Mouse (Mus musculus): ENCODE data around the gene Zfp318. TPM values are rescaled to one million over a fixed set of nuclear protein-coding genes. Genes with fewer than 3 reads are reported as not detected.

Zfp318 gene
- polyA plus RNA-seq, 1 experiment: 26.2 TPM

DNA sequence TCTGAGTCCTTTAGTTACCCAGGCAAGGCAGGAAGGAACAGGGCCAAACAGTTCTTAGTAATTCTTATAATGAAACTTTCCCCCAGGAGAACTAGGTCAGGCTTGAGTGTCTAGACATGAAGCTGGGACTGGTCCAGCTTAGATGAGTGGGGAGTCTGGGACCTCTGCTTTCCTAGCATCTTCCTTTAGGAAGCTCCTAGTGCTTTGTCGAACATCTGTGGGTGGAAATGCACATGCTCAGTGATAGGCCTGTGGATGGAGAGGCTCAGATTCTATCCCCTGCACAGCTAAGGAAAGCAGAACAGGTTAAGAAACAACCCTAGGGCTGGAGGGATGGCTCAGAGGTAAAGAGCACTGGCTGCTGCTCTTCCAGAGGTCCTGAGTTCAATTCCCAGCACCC, 11.1 kb downstream of the Zfp318 start:
- TF ChIP-seq CTCF (IDR thresholded peaks at IDR 0.05; ENCODE audit: low read depth, low read length) (no peak), POLR2A (IDR thresholded peaks at IDR 0.05; ENCODE audit: borderline replicate concordance, low read depth, low read length) (no peak)
- Histone ChIP-seq H3K27ac (ENCODE audit: insufficient read depth, low read depth, low read length) (no peak overlapping the region), H3K4me1 (ENCODE audit: control insufficient read depth, insufficient read depth, low read length) (peaks cover 4% of the 10 kb centered on the region; the same call in 1 of the 2 replicates), H3K4me3 (ENCODE audit: insufficient read depth, low read length) (no peak overlapping the region)

DNA sequence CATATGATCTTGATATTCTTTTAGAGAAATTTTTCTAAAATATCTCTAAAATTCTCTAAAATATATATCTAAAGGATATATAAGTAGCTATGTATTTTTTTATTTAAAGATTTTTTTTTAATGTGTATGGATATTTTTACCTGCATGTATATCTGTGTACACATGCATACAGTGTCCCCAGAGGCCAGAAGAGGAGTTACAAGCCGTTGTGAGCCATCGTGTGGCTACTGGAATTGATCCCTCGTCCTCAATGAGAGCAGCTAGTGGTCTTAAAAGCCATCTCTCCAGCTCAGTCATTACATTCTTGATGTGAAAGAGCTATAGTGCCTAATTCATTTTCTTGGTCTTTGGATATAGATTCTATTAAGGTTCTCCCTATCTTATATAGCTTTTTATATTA, 24.9 kb downstream of the Zfp318 start:
- H3K4me1 ChIP-seq (ENCODE audit: control insufficient read depth, insufficient read depth, low read length): no peaks in the 10 kb centered on the region
- no peak for TF ChIP-seq POLR2A (IDR thresholded peaks at IDR 0.05; ENCODE audit: borderline replicate concordance, low read depth, low read length)
- TF ChIP-seq CTCF (IDR thresholded peaks at IDR 0.05; ENCODE audit: low read depth, low read length): no peak
- no peak overlapping the region for H3K4me3 ChIP-seq (ENCODE audit: insufficient read depth, low read length)
- no peak overlapping the region for H3K27ac ChIP-seq (ENCODE audit: insufficient read depth, low read depth, low read length)

DNA sequence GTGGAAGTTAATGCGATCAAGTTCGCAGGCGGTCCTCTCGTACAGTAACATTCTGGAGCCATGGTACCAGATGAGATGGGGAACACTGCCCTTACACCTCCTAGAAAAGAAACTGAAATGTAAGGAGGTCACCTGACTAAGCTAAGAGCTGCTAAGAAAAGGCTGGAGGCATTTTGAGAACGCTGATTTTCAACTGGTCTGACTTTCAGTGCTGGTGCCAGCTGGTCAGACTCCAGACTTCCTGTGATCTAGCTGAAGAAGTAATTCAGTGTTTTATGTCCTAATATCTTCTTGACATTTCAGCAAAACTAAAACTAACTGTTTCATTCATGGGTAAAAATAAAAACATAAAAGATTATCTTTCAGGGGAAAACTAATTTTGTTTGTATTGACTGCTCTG, 35.1 kb downstream of the Zfp318 start:
- no peak for TF ChIP-seq POLR2A (IDR thresholded peaks at IDR 0.05; ENCODE audit: borderline replicate concordance, low read depth, low read length)
- TF ChIP-seq CTCF (IDR thresholded peaks at IDR 0.05; ENCODE audit: low read depth, low read length): no peak

DNA sequence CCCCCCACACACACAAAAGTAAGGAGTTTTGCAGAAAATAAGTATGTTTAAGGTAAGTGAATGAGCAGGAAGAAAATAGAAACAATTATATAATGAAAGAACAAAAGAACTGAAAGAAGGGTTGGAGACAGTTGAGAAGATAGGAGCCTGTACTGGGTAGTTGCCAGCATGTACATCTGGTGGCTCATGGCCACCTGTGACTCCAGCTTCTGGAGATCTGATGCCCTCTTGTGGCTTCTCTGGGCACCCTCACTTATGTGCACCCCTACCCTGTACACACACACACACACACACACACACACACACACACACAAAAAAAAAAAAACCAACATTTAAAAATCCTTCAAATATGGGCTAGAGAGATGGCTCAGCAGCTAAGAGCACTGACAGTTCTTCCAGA, 36.2 kb downstream of the Zfp318 start:
- H3K4me3 ChIP-seq (ENCODE audit: insufficient read depth, low read length): no peak overlapping the region
- H3K27ac ChIP-seq (ENCODE audit: insufficient read depth, low read depth, low read length): no peak overlapping the region
- TF ChIP-seq CTCF (IDR thresholded peaks at IDR 0.05; ENCODE audit: low read depth, low read length): no peak
- no peak for TF ChIP-seq POLR2A (IDR thresholded peaks at IDR 0.05; ENCODE audit: borderline replicate concordance, low read depth, low read length)
- H3K4me1 ChIP-seq (ENCODE audit: control insufficient read depth, insufficient read depth, low read length): no peaks in the 10 kb centered on the region

More for the DNA sequence above, 35.1 kb downstream of the Zfp318 start:
- no peak overlapping the region for H3K4me3 ChIP-seq (ENCODE audit: insufficient read depth, low read length)
- no peaks in the 10 kb centered on the region for H3K4me1 ChIP-seq (ENCODE audit: control insufficient read depth, insufficient read depth, low read length)
- H3K27ac ChIP-seq (ENCODE audit: insufficient read depth, low read depth, low read length): no peak overlapping the region

DNA sequence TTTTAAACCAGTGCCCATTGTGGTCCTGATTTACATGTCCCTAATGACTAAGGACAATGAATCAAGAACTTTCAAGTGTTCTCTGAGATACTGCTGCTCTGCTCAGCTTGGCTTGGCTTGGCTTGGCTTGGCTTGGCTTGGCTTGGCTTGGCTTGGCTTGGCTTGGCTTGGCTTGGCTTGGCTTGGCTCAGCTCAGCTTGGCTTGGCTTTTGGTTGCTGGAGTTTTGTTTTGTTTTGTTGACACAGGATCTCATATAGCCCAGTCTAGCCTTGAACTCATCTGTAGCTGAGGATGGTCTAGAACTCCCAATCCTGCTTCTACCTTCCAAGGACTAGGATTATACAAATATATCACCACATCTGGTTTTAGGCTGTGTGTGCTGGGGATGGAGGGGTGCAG, 43.0 kb downstream of the Zfp318 start:
- H3K27ac ChIP-seq (ENCODE audit: insufficient read depth, low read depth, low read length): no peak overlapping the region
- no peak overlapping the region for H3K4me3 ChIP-seq (ENCODE audit: insufficient read depth, low read length)
- H3K4me1 ChIP-seq (ENCODE audit: control insufficient read depth, insufficient read depth, low read length): peaks cover 3% of the 10 kb centered on the region; the same call in 1 of the 2 replicates
- no peak for TF ChIP-seq POLR2A (IDR thresholded peaks at IDR 0.05; ENCODE audit: borderline replicate concordance, low read depth, low read length)
- no peak for TF ChIP-seq CTCF (IDR thresholded peaks at IDR 0.05; ENCODE audit: low read depth, low read length)

DNA sequence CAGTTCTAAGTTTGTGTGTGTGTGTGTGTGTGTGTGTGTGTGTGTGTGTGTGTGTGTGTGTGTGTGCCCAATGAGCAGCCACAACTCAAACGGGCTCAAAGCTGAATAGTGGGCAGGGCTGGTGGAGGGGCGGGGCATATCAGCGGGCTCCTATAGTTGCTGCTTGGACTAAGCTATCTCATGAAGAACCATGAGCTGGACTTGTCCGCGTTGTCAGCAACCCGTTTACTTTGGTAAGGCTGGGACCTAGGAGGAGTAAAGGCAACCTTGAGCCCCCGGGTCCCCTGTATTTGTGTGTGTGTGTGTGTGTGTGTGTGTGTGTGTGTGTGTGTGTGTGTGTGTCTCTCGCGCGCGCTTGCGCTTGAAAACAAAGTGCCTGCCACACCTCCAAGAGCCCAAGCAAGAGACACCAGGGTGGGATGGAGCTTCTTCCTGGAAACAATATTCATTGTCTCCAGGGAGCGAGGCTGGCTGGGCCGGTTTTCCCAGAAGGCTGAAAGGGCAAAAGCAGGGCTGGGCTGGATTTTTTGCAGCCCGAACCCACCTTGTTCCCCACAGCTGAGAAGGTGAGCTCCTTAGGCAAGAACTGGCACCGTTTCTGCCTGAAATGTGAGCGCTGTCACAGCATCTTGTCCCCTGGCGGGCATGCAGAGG, 45.4 kb downstream of the Zfp318 start, which contains the start of gene Crip3:
Crip3 (plus strand) TSS at position 166 of the 654 bp plus-strand sequence.
- H3K4me3 ChIP-seq (ENCODE audit: insufficient read depth, low read length): peak within 1 kb of the TSS; percentile 20
- no peak within 1 kb of the TSS for H3K27ac ChIP-seq (ENCODE audit: insufficient read depth, low read depth, low read length)
- TF ChIP-seq POLR2A (IDR thresholded peaks at IDR 0.05; ENCODE audit: borderline replicate concordance, low read depth, low read length) (no peak), CTCF (IDR thresholded peaks at IDR 0.05; ENCODE audit: low read depth, low read length) (no peak)
- peaks cover 7% of the 10 kb centered on the region for H3K4me1 ChIP-seq (ENCODE audit: control insufficient read depth, insufficient read depth, low read length)

DNA sequence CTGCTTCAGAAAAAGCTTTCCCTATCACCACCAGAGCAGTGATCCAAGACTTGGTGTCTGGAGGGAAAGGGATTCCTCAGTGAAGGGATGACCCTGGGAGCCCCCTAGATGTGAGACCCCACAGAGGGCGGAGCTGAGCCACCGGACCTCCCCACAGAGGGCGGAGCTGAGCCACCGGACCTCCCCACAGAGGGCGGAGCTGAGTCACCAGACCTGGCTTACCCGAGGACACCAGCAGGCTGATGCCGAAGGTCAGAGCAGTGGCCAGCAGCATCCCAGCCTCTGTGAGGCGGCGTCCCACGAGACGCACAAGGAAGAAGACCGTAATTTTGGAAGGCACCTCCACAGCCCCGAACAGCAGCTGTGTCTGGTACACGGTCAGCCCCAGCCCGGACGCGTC, 50.1 kb downstream of the Zfp318 start:
- Histone ChIP-seq H3K4me1 (ENCODE audit: control insufficient read depth, insufficient read depth, low read length) (peaks cover 7% of the 10 kb centered on the region), H3K27ac (ENCODE audit: insufficient read depth, low read depth, low read length) (no peak overlapping the region), H3K4me3 (ENCODE audit: insufficient read depth, low read length) (peak overlapping the region; percentile 17; the same call in 1 of the 2 replicates)
- no peak for TF ChIP-seq POLR2A (IDR thresholded peaks at IDR 0.05; ENCODE audit: borderline replicate concordance, low read depth, low read length)
- no peak for TF ChIP-seq CTCF (IDR thresholded peaks at IDR 0.05; ENCODE audit: low read depth, low read length)

DNA sequence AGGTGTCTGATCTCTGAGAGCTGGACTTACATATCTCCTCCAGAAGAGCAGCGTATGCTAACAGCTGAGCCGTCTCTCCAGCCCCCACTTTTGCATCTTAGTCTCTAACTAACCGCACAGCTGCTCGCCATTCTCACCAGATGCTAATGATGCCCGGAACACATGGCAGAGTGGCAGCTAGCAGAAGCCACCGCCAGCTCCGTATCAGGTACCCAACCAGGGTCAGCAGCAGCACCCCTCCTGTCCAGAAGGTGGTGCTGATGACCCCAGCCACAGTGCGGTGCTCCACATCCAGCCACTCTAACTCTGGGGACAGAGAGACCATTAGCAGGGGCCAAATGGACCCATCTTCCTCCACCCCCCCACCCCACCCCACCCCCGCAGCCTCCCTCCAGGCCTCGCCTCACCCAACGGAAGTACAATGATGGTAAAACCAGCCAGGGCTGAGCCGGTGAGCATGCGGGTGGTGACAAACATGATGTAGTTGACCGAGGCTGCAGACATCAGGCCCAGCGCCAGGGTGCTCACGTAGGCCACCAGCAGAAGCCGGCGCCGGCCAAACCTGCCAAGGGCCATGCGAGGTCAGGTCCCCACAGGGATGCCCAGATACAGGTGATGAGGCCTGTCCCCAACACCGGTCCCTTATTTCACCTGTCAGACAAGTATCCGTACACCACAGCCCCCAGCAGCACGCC, 53.3 kb downstream of the Zfp318 start:
- Histone ChIP-seq H3K27ac (ENCODE audit: insufficient read depth, low read depth, low read length) (no peak overlapping the region), H3K4me1 (ENCODE audit: control insufficient read depth, insufficient read depth, low read length) (peaks cover 2% of the 10 kb centered on the region), H3K4me3 (ENCODE audit: insufficient read depth, low read length) (no peak overlapping the region)
- no peak for TF ChIP-seq POLR2A (IDR thresholded peaks at IDR 0.05; ENCODE audit: borderline replicate concordance, low read depth, low read length)
- TF ChIP-seq CTCF (IDR thresholded peaks at IDR 0.05; ENCODE audit: low read depth, low read length): no peak

DNA sequence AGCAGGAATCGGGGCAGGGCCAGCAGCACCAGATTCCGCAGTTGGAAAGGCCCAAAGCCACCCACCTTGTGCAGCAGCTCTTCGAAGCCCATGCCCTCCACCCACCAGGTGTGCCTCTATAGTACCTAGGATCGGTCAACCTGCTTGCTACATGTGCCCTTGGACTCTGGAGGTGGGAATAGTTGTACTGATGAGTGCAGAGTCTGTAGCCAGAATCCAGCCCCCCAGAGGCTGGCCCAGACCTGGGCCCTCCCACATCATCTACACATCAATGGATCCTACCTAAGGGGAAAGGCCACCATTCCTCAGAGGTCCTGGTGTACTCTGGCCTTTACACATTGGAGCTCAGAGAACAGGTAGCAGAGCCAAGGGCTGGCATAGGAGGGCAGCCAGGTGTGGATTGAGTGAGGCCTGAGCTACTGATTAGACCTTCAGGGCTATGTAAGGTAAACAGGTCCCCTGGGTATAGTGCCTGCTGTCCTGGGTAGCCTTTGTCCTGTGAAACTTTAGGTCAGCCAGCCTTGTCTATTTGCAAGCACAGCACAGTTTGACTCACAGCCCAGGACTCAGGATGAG, 54.9 kb downstream of the Zfp318 start, which contains the start of gene Slc22a7:
Slc22a7 (minus strand) TSS at position 160 of the 576 bp plus-strand sequence.
- H3K4me1 ChIP-seq (ENCODE audit: control insufficient read depth, insufficient read depth, low read length): no peaks in the 10 kb centered on the region
- no peak within 1 kb of the TSS for H3K27ac ChIP-seq (ENCODE audit: insufficient read depth, low read depth, low read length)
- TF ChIP-seq CTCF (IDR thresholded peaks at IDR 0.05; ENCODE audit: low read depth, low read length) (no peak), POLR2A (IDR thresholded peaks at IDR 0.05; ENCODE audit: borderline replicate concordance, low read depth, low read length) (no peak)
- no peak within 1 kb of the TSS for H3K4me3 ChIP-seq (ENCODE audit: insufficient read depth, low read length)

DNA sequence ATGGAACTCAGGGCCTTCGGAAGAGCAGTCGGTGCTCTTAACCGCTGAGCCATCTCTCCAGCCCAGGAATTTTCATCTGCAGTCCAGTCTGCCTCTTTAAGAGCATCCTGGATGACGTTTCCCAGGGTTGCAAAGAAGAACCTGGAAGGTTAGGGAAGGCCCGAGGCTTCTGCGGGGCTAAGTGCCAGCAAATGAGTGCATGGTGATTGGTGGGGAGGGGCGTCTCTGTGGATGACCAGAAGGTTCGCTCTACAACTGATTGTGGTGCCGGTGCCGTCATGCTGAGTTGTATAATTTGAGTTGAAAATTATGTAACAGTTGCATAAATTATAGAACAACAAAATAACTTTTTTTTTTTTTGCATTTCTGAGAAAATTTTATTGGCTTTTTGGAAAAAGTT, 55.6 kb downstream of the Zfp318 start:
- Histone ChIP-seq H3K4me1 (ENCODE audit: control insufficient read depth, insufficient read depth, low read length) (no peaks in the 10 kb centered on the region), H3K4me3 (ENCODE audit: insufficient read depth, low read length) (no peak overlapping the region), H3K27ac (ENCODE audit: insufficient read depth, low read depth, low read length) (no peak overlapping the region)
- TF ChIP-seq CTCF (IDR thresholded peaks at IDR 0.05; ENCODE audit: low read depth, low read length): no peak
- TF ChIP-seq POLR2A (IDR thresholded peaks at IDR 0.05; ENCODE audit: borderline replicate concordance, low read depth, low read length): no peak

Data from bone marrow macrophage, adult 2 months (primary cell).